Comparison of ENCODE assay signal across 10 mouse cellular contexts in the genomic region with DNA sequence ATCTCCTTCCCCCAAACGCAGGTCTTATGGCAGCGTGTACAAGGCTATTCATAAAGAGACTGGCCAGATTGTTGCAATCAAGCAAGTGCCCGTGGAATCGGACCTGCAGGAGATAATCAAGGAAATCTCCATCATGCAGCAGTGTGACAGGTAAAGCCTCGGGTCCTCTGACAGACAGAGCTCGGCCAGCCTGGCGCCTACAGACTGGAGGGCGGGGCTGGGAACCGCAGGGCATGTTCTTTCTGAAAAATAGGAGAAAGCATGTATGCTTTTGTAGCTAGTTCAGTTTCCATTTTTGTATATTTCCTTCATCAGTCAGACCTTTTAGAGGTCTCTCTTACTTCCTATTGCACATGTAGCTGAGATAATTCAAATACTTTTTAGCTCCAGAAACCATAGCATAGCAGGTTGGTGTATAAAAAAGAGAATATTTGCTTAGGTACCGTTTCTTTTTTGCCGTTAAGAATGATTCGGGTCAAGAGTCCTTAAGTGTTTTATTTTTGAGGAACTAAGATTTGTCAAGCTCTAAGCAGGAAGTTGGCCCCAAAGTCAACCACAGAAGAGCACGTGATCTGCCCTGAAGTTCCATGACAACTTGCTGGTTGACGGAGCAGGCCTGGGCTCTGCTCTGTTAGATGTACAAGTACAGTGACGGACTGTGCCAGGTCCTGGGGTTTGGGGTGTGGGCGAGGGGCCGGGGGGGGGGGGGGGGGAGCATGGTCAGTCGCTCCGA. TPM values are rescaled to one million over a fixed set of nuclear protein-coding genes. Genes with fewer than 3 reads are reported as not detected.
DNase-seq lines count a peak whose midpoint lies in the region; ATAC-seq and TF ChIP-seq lines count a peak whose summit lies in the region.
"Had no signal": no experiment of that assay in that cellular context is flagged by ENCODE, and none has a peak within 500 bp of the region (broad histone marks: within the 10 kb centered on the region; RNA-seq: fewer than 3 reads in every experiment).

No protein-coding gene starts in this region.

- peak; percentile 84 for ATAC-seq in G1E (ENCODE audit: extremely low read depth, insufficient number of reproducible peaks, low FRiP score, poor library complexity, severe bottlenecking)
- ATAC-seq in common myeloid progenitor, adult 5-6 weeks (replicated peaks; ENCODE audit: low read depth, poor library complexity, severe bottlenecking): peak; percentile 88

- H3K27me3 ChIP-seq in G1E (ENCODE audit: insufficient read depth, low read length): no peaks in the 10 kb centered on the region
- H3K27me3 ChIP-seq: embryonic facial prominence, embryonic 15.5 days; stomach, embryonic 15.5 days had no signal

- H3K9me3 ChIP-seq in G1E (replicated peaks): no peaks in the 10 kb centered on the region
- H3K9me3 ChIP-seq: embryonic facial prominence, embryonic 15.5 days; stomach, embryonic 15.5 days had no signal

- TF ChIP-seq CTCF in G1E (IDR thresholded peaks at IDR 0.05; ENCODE audit: low read depth, low read length): no peak

- DNase-seq in G1E (ENCODE audit: low spot score): peak; percentile 60
- DNase-seq in lung, postnatal 10 days: peak; percentile 68
- DNase-seq in spleen, postnatal 10 days (ENCODE audit: low spot score in 2 of 2): peak; percentile 21 to 73
- DNase-seq in cerebellum, postnatal 36 days: no peak
- DNase-seq in adipocyte (ENCODE audit: low spot score): no peak
- DNase-seq in left cerebral cortex, adult 8-10 months (ENCODE audit: low spot score in 2 of 2): no peak
- no peak for DNase-seq in layer of hippocampus, adult 9-10 months (ENCODE audit: low spot score)

- peaks cover 41% of the 10 kb centered on the region for H3K4me1 ChIP-seq in G1E (ENCODE audit: insufficient read depth, low read depth, low read length)
- H3K4me1 ChIP-seq: embryonic facial prominence, embryonic 15.5 days; stomach, embryonic 15.5 days had no signal

- H3K4me3 ChIP-seq in G1E (ENCODE audit: low read depth, low read length): peak overlapping the region; percentile 66; the same call in 1 of the 2 replicates
- H3K4me3 ChIP-seq: embryonic facial prominence, embryonic 15.5 days; stomach, embryonic 15.5 days had no signal

- H3K36me3 ChIP-seq in G1E (replicated peaks): peaks cover 88% of the 10 kb centered on the region

RNA-seq across cellular contexts. Expression of a gene that starts 12.8 kb away (rescaled TPM):
- total RNA-seq in G1E (2014; fragmentation: Nextera tagmentation): 57.3 and 61.0 TPM in 2 replicates
- total RNA-seq in G1E (2017): 63.0 and 65.3 TPM in 2 replicates
- polyA plus RNA-seq in G1E (2012): 36.3 and 48.2 TPM in 2 replicates
- 35.7 and 40.4 TPM in 2 replicates for total RNA-seq in common myeloid progenitor, adult 5-6 weeks (2017)
- total RNA-seq in left cerebral cortex, adult 8-10 months (2022): 10 to 100 TPM; 76.6 to 84.5 (median 81.5) TPM

RNA-seq across cellular contexts. Expression of a gene that starts 13.7 kb away (rescaled TPM):
- total RNA-seq in G1E (2014; fragmentation: Nextera tagmentation) (241 and 247 TPM in 2 replicates), G1E (2017) (214 and 225 TPM in 2 replicates)
- 51.0 and 86.5 TPM in 2 replicates for polyA plus RNA-seq in G1E (2012)
- total RNA-seq in common myeloid progenitor, adult 5-6 weeks (2017): 132 and 208 TPM in 2 replicates
- total RNA-seq in left cerebral cortex, adult 8-10 months (2022): 10 to 100 TPM; 31.7 to 37.5 (median 34.1) TPM

RNA-seq across cellular contexts. Expression of a gene that starts 58.5 kb away (rescaled TPM):
- total RNA-seq in G1E (2014; fragmentation: Nextera tagmentation) (not detected in 2 replicates), G1E (2017) (0.44 TPM in 1 of 2 replicates, not detected in the other)
- 0.07 TPM in 1 of 2 replicates, not detected in the other for polyA plus RNA-seq in G1E (2012)
- total RNA-seq in common myeloid progenitor, adult 5-6 weeks (2017): 0.37 TPM in 1 of 2 replicates, not detected in the other
- total RNA-seq in left cerebral cortex, adult 8-10 months (2022): 1 to 10 TPM in 1 of 4 experiments, under 1 TPM in 3; 0.75 to 1.9 (median 0.95) TPM

Comparison
In these comparisons a context has a peak if more than half of its experiments do, and no peak if none do; other contexts are left out.
1. DNase-seq: peak in G1E (single experiment), lung, postnatal 10 days (single experiment) and spleen, postnatal 10 days (2 of 2); none in cerebellum, postnatal 36 days (0 of 2), adipocyte (single experiment), left cerebral cortex, adult 8-10 months (0 of 2) and layer of hippocampus, adult 9-10 months (single experiment).